8 mouse cellular contexts compared by ENCODE assay signal in the genomic region with DNA sequence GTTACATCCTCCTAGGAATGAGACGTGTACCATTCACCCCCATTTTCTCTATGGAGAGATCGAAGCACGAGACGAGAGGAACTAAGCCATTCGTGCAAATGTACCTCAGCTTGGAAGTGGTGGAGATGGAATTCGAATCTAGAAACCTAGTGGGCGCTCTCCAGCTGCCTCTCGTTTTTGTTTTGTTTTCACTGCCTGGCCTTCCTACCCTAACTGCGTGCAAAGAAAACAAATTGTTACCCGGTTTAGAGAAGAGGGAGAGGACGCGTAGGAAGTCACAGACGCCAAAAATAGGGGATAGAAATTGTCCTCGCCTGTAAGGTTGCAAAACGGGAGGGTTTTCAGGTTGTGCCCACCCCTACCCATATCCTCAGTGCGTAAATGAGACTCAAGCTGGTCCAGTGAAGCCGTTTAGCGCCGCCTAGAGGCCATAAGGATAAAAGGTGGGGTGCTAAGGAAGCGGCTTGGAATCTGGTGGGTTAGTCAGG. TPM values are rescaled to one million over a fixed set of nuclear protein-coding genes. Genes with fewer than 3 reads are reported as not detected.
DNase-seq lines count a peak whose midpoint lies in the region; ATAC-seq and TF ChIP-seq lines count a peak whose summit lies in the region.

No protein-coding gene starts in this region.

- H3K9me3 ChIP-seq in hindbrain, embryonic 10.5 days: no peaks in the 10 kb centered on the region

- CTCF ChIA-PET in Patski (lab: Charles Lee): interaction anchor here (0.6 to 3.5 kb wide), 22 partner anchors 9 to 276 kb away, joined by 3 to 46 read pairs (median 6); a partner anchor contains a TSS

- peak overlapping the region; percentile 26; the same call in 1 of the 2 replicates for H3K27ac ChIP-seq in cerebellum, adult 2 months (ENCODE audit: insufficient read depth, low read length)
- 0 out of 2 replicates have a peak overlapping the region, but pooled peaks have one; percentile 45 for H3K27ac ChIP-seq in hindbrain, embryonic 10.5 days

- no peaks in the 10 kb centered on the region for H3K36me3 ChIP-seq in hindbrain, embryonic 10.5 days

- ATAC-seq in Patski: peak; percentile 72

- H3K4me1 ChIP-seq in cerebellum, adult 2 months (ENCODE audit: control insufficient read depth, insufficient read depth, low read length): no peaks in the 10 kb centered on the region
- H3K4me1 ChIP-seq in hindbrain, embryonic 10.5 days (replicated peaks): peaks cover 23% of the 10 kb centered on the region

- under 1% methylated on average over 20 of the region's 20 CpGs for WGBS in cerebellum, adult 2 months
- under 1% methylated on average over 20 of the region's 20 CpGs for whole genome bisulfite sequencing in hindbrain, embryonic 10.5 days

- peak; percentile 96 for TF ChIP-seq CTCF in Patski (IDR thresholded peaks at IDR 0.05)
- TF ChIP-seq CTCF in cerebellum, adult 2 months (IDR thresholded peaks at IDR 0.05; ENCODE audit: borderline replicate concordance, insufficient read depth, low read depth, low read length): peak; percentile 83

- peak; percentile 54 for DNase-seq in Patski (ENCODE audit: low read depth, low spot score)
- DNase-seq in cerebellum, adult 2 months: peak; percentile 75 to 79
- peak; percentile 82 for DNase-seq in forelimb bud, embryonic 11.5 days (ENCODE audit: low read depth, low spot score)
- peak; percentile 78 for DNase-seq in hindbrain, embryonic 10.5 days (ENCODE audit: low spot score)
- DNase-seq in layer of hippocampus, postnatal 14 days (ENCODE audit: low spot score in 2 of 2): peak; percentile 75 to 78
- peak; percentile 85 for DNase-seq in lung, postnatal 14 days
- peak; percentile 90 for DNase-seq in retina, postnatal 1 day
- peak; percentile 69 for DNase-seq in urinary bladder, postnatal 25 days (ENCODE audit: low spot score)

- peak overlapping the region; percentile 70 for H3K4me3 ChIP-seq in cerebellum, adult 2 months (replicated peaks; ENCODE audit: insufficient read depth, low read depth, low read length)
- peak overlapping the region; percentile 54 for H3K4me3 ChIP-seq in hindbrain, embryonic 10.5 days

- POLR2A ChIA-PET in Patski (lab: Charles Lee): interaction anchor here (0.7 to 1.8 kb wide), 4 partner anchors 21 to 57 kb away, joined by 3 to 5 read pairs (median 4); a partner anchor contains a TSS

- in situ Hi-C loops in Patski (cut with MboI; ENCODE audit: low pct_unique_long_range_greater_than_20kb): loop anchor here (5.0 kb wide), 1 partner anchor 59 kb away; no protein-coding TSS in a partner anchor

- peak; percentile 31; the same call in 1 of the 2 replicates for TF ChIP-seq POLR2A in cerebellum, adult 2 months (IDR thresholded peaks at IDR 0.05; ENCODE audit: borderline replicate concordance, insufficient read depth, low read length)

- H3K27me3 ChIP-seq in Patski: peaks cover 19% of the 10 kb centered on the region
- H3K27me3 ChIP-seq in cerebellum, adult 2 months (ENCODE audit: control insufficient read depth, insufficient read depth, low read length): no peaks in the 10 kb centered on the region
- H3K27me3 ChIP-seq in hindbrain, embryonic 10.5 days (ENCODE audit: insufficient read depth, poor library complexity, severe bottlenecking): peaks cover 55% of the 10 kb centered on the region

RNA-seq across cellular contexts. Expression of a gene that starts 2.2 kb away (rescaled TPM):
- polyA plus RNA-seq in Patski (2021): not detected
- polyA plus RNA-seq in cerebellum, adult 2 months (2012; rRNA removed): 1.2 and 1.5 TPM in 2 replicates
- polyA plus RNA-seq in hindbrain, embryonic 10.5 days (2016; fragmentation: Nextera tagmentation; extraction: Ambion mirVana): 2.0 and 2.2 TPM in 2 replicates
- total RNA-seq in layer of hippocampus, postnatal 14 days (2021): 1 to 10 TPM; 5.0 to 5.3 TPM

RNA-seq across cellular contexts. Expression of a gene that starts 27.4 kb away (rescaled TPM):
- polyA plus RNA-seq in Patski (2021): 157 TPM
- 8.5 and 10.1 TPM in 2 replicates for polyA plus RNA-seq in cerebellum, adult 2 months (2012; rRNA removed)
- polyA plus RNA-seq in hindbrain, embryonic 10.5 days (2016; fragmentation: Nextera tagmentation; extraction: Ambion mirVana): 28.1 and 37.9 TPM in 2 replicates
- 10 to 100 TPM in 1 of 2 experiments, 1 to 10 TPM in 1; 9.1 to 10.3 TPM for total RNA-seq in layer of hippocampus, postnatal 14 days (2021)

RNA-seq across cellular contexts. Expression of a gene that starts 28.4 kb away (rescaled TPM):
- polyA plus RNA-seq in Patski (2021): 61.7 TPM
- polyA plus RNA-seq in cerebellum, adult 2 months (2012; rRNA removed): 44.0 and 46.9 TPM in 2 replicates
- 24.3 and 25.4 TPM in 2 replicates for polyA plus RNA-seq in hindbrain, embryonic 10.5 days (2016; fragmentation: Nextera tagmentation; extraction: Ambion mirVana)
- 10 to 100 TPM; 18.0 to 20.5 TPM for total RNA-seq in layer of hippocampus, postnatal 14 days (2021)

RNA-seq across cellular contexts. Expression of a gene that starts 48.7 kb away (rescaled TPM):
- polyA plus RNA-seq in Patski (2021): 342 TPM
- polyA plus RNA-seq in cerebellum, adult 2 months (2012; rRNA removed): 1.1 and 1.3 TPM in 2 replicates
- 0.09 and 0.12 TPM in 2 replicates for polyA plus RNA-seq in hindbrain, embryonic 10.5 days (2016; fragmentation: Nextera tagmentation; extraction: Ambion mirVana)
- total RNA-seq in layer of hippocampus, postnatal 14 days (2021): 1 to 10 TPM; 1.6 to 4.2 TPM

Comparison
In these comparisons a context has a peak if more than half of its experiments do, and no peak if none do; other contexts are left out.
1. Peak in every context shown above with its lines: DNase-seq, ATAC-seq, H3K4me3 ChIP-seq and H3K27ac ChIP-seq.